Mouse (Mus musculus) thymus, adult 2 months (tissue): ENCODE results near the gene Mpv17l.

Source experiments
- CTCF ChIP-seq: fragments of 200-500 bp; IDR thresholded peaks from 2 replicates; pipeline ENCODE4 v1.5.1; 2012; ENCODE audit warnings: mild to moderate bottlenecking, control low read depth, low read length, moderate library complexity, borderline replicate concordance; ENCODE audit not compliant: control insufficient read depth, poor library complexity, insufficient read depth; ENCODE audit errors: extremely low read depth
- POLR2A ChIP-seq: fragments of 200-500 bp; IDR thresholded peaks from 2 replicates; pipeline ENCODE4 v1.6.1; 2012; ENCODE audit warnings: mild to moderate bottlenecking, low read length, control low read depth, moderate library complexity; ENCODE audit not compliant: control insufficient read depth, poor library complexity, insufficient read depth; ENCODE audit errors: extremely low read depth

- TF ChIP-seq CTCF (no peak), POLR2A (no peak)
Measured at GRCm38 (mm10) chr16:13921781-13922180, 18.8 kb downstream of the Mpv17l start.
